Mouse (Mus musculus) embryonic facial prominence, embryonic 13.5 days (tissue): ENCODE results near the gene Mdga1. TPM values are rescaled to one million over a fixed set of nuclear protein-coding genes. Genes with fewer than 3 reads are reported as not detected.

Experiments
- ATAC-seq: fragments of 200-750 bp; cut with Nextera tagmentation; 2 replicates; pipeline ENCODE4 v1.8.0; 2017; ENCODE audit warnings: low read depth; ENCODE audit not compliant: insufficient number of reproducible peaks, insufficient read depth, low FRiP score, low TSS enrichment
- H3K27ac ChIP-seq: fragments of 300-500 bp; sonication (generic); 2 replicates; pipeline ENCODE4 v1.5.1; 2015; ENCODE audit warnings: moderate library complexity, mild to moderate bottlenecking, inconsistent platforms
- H3K27me3 ChIP-seq: fragments of 300-500 bp; sonication (generic); 2 replicates; pipeline ENCODE4 v1.6.1; 2015; ENCODE audit warnings: mild to moderate bottlenecking, inconsistent platforms
- H3K36me3 ChIP-seq: fragments of 300-500 bp; sonication (generic); 2 replicates; pipeline ENCODE4 v1.6.1; 2015; ENCODE audit warnings: mild to moderate bottlenecking, inconsistent platforms
- H3K4me1 ChIP-seq: fragments of 300-500 bp; sonication (generic); 2 replicates; pipeline ENCODE4 v1.6.1; 2015; ENCODE audit warnings: inconsistent platforms
- H3K4me2 ChIP-seq: fragments of 300-500 bp; sonication (generic); 2 replicates; pipeline ENCODE4 v1.6.1; 2015; ENCODE audit warnings: moderate library complexity, mild to moderate bottlenecking, inconsistent platforms
- H3K4me3 ChIP-seq: fragments of 300-500 bp; sonication (generic); 2 replicates; pipeline ENCODE4 v1.5.1; 2015; ENCODE audit warnings: mild to moderate bottlenecking, inconsistent platforms
- H3K9ac ChIP-seq: fragments of 300-500 bp; sonication (generic); 2 replicates; pipeline ENCODE4 v1.6.1; 2015; ENCODE audit warnings: mild to moderate bottlenecking, inconsistent platforms
- H3K9me3 ChIP-seq: fragments of 300-500 bp; sonication (generic); 2 replicates; pipeline ENCODE4 v1.6.1; 2016; ENCODE audit warnings: inconsistent platforms
- WGBS: fragments of 180-500 bp; shearing (Covaris S2); methylation state at CpG from one replicate; pipeline ENCODE4 v1.1.7; 2015; ENCODE audit warnings: mixed read lengths; 5-methylcytosine and 5-hydroxymethylcytosine counted together
- polyA plus RNA-seq: library from polyadenylated mRNA; unstranded; fragments of >200 nt; fragmentation: Nextera tagmentation; extraction: Ambion mirVana; gene quantifications from 2 replicates; pipeline ENCODE4 v1.2.1, GENCODE M21; 2015

Mdga1 gene
- polyA plus RNA-seq, 1 experiment from 2014 or later, result 3.0 TPM

- Histone ChIP-seq H3K4me3 (no peak overlapping the region), H3K4me2 (no peak overlapping the region), H3K36me3 (no peaks in the 10 kb centered on the region), H3K27ac (no peak overlapping the region), H3K9me3 (no peaks in the 10 kb centered on the region), H3K4me1 (peaks cover 32% of the 10 kb centered on the region), H3K9ac (no peak overlapping the region), H3K27me3 (peaks cover 4% of the 10 kb centered on the region; the same call in 1 of the 2 replicates)
- no peak for ATAC-seq
- WGBS, result 9% methylated on average over 3 of the region's 3 CpGs
These were observed 52.9 kb downstream of the Mdga1 start for GRCm38 (mm10) chr17:29916968-29917367.

DNA sequence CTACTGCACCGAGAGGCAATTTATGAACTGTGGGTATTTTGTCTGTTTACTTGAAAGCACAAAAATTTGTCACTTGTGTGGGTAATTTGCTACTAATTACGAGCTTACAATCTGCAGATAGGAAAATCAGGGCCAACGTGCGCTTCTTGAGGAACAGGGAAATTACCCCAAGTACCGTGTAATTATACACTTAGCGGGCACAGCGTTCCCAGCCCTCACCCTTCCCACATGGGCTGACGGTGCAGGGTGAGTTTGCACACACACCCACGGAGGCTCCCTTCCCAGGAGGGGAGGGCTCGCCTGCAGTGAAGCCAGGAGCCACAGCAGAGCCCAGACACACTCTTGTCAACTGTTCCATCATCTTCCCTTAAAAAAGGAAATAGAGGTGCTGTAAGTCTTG, 54.1 kb downstream of the Mdga1 start:
- no peak overlapping the region for H3K4me3 ChIP-seq
- 39% methylated on average over 10 of the region's 10 CpGs for WGBS
- H3K27me3 ChIP-seq, result no peaks in the 10 kb centered on the region
- no peaks in the 10 kb centered on the region for H3K36me3 ChIP-seq
- no peaks in the 10 kb centered on the region for H3K9me3 ChIP-seq
- no peak overlapping the region for H3K9ac ChIP-seq
- no peak overlapping the region for H3K4me2 ChIP-seq
- H3K4me1 ChIP-seq, result peaks cover 26% of the 10 kb centered on the region
- no peak for ATAC-seq
- no peak overlapping the region for H3K27ac ChIP-seq

GRCm38 (mm10) chr17:29913301-29913965, 56.5 kb downstream of the Mdga1 start:
- WGBS, result 90% methylated on average over 16 of the region's 16 CpGs
- Histone ChIP-seq H3K4me1 (peaks cover 17% of the 10 kb centered on the region), H3K27me3 (no peaks in the 10 kb centered on the region), H3K36me3 (no peaks in the 10 kb centered on the region), H3K9ac (no peak overlapping the region), H3K4me2 (no peak overlapping the region), H3K4me3 (no peak overlapping the region), H3K27ac (no peak overlapping the region), H3K9me3 (no peaks in the 10 kb centered on the region)
- ATAC-seq, result no peak

GRCm38 (mm10) chr17:29912733-29913132, 57.2 kb downstream of the Mdga1 start:
- Histone ChIP-seq H3K9ac (no peak overlapping the region), H3K27ac (no peak overlapping the region), H3K4me3 (no peak overlapping the region), H3K4me1 (peaks cover 17% of the 10 kb centered on the region), H3K27me3 (no peaks in the 10 kb centered on the region), H3K4me2 (no peak overlapping the region), H3K9me3 (no peaks in the 10 kb centered on the region), H3K36me3 (no peaks in the 10 kb centered on the region)
- WGBS, result 57% methylated on average over 5 of the region's 5 CpGs
- no peak for ATAC-seq

DNA sequence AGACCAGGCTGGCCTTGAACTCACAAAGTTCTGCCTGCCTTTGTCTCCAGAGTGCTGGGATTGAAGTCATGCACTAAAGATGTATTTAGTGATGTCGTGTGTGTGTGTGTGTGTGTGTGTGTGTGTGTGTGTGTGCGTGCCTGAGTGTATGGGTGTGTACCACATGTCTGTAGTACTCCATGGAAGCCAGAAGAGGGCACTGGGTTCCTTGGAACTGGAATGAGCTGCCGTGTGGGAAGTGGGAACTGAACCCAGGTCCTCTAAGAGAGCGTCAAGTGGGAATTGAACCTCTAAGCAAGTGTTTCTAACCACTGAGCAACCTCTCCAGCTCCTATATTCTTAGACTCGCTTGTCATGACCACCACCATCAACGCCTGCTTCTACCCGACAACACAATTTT, 60.9 kb downstream of the Mdga1 start:
- H3K36me3 ChIP-seq, result no peaks in the 10 kb centered on the region
- 92% methylated on average over 7 of the region's 7 CpGs for WGBS
- no peaks in the 10 kb centered on the region for H3K9me3 ChIP-seq
- H3K27ac ChIP-seq, result no peak overlapping the region
- no peak overlapping the region for H3K4me2 ChIP-seq
- H3K4me3 ChIP-seq, result no peak overlapping the region
- no peak for ATAC-seq
- no peaks in the 10 kb centered on the region for H3K27me3 ChIP-seq
- no peak overlapping the region for H3K9ac ChIP-seq
- peaks cover 6% of the 10 kb centered on the region for H3K4me1 ChIP-seq

GRCm38 (mm10) chr17:29904694-29905093, 65.2 kb downstream of the Mdga1 start:
- WGBS, result 66% methylated on average over 5 of the region's 5 CpGs
- no peaks in the 10 kb centered on the region for H3K36me3 ChIP-seq

DNA sequence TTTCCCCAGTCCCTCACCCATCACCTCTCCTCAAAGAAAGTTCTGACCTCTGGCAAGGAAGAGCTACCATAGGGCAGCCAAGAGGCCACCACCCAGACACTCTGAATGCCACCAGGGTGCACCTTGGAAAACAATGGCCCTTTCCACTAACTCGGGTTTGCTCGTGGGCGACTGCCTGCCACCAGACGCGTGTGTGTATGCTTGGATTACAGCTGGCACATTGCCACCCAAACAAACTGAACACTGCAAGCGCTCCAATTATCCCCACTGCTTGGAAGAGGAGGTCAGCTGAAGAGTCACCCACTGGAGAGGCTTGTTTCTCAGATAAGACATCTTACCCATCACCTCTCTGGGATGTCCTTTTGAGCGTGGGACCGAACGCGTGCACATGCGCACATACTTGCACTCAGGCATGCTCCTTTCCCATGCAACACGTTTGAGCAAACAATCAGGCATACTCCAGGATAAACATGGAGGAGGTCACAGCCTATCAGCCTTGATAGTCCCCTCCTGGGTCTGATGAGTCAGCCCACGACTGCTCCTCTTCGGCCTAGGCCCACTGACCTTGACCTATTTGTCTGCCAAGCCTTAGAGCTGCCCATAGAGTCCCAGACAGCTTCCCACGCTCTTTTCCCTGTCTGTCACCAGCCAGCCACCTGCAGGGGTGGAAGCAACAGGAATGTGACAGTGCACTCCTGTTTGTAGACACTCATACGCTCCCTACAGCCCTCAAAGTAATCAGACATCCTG, 67.3 kb downstream of the Mdga1 start:
- no peaks in the 10 kb centered on the region for H3K36me3 ChIP-seq
- WGBS, result 67% methylated on average over 16 of the region's 16 CpGs
- no peak overlapping the region for H3K9ac ChIP-seq
- ATAC-seq, result no peak
- peaks cover 7% of the 10 kb centered on the region; the same call in 1 of the 2 replicates for H3K4me1 ChIP-seq
- no peaks in the 10 kb centered on the region for H3K9me3 ChIP-seq
- H3K4me2 ChIP-seq, result no peak overlapping the region
- no peak overlapping the region for H3K4me3 ChIP-seq
- no peaks in the 10 kb centered on the region for H3K27me3 ChIP-seq
- no peak overlapping the region for H3K27ac ChIP-seq

More at GRCm38 (mm10) chr17:29904694-29905093, 65.2 kb downstream of the Mdga1 start:
- Histone ChIP-seq H3K9ac (no peak overlapping the region), H3K27me3 (no peaks in the 10 kb centered on the region), H3K4me1 (peaks cover 7% of the 10 kb centered on the region; the same call in 1 of the 2 replicates), H3K4me3 (no peak overlapping the region), H3K4me2 (no peak overlapping the region), H3K27ac (no peak overlapping the region), H3K9me3 (no peaks in the 10 kb centered on the region)
- no peak for ATAC-seq

- peaks cover 22% of the 10 kb centered on the region for H3K4me1 ChIP-seq
- ATAC-seq, result no peak
- 91% methylated on average over 5 of the region's 5 CpGs for WGBS
- H3K27ac ChIP-seq, result no peak overlapping the region
- no peaks in the 10 kb centered on the region for H3K9me3 ChIP-seq
- H3K9ac ChIP-seq, result no peak overlapping the region
- no peak overlapping the region for H3K4me3 ChIP-seq
- H3K36me3 ChIP-seq, result no peaks in the 10 kb centered on the region
- no peak overlapping the region for H3K4me2 ChIP-seq
- H3K27me3 ChIP-seq, result no peaks in the 10 kb centered on the region
These were observed 69.6 kb downstream of the Mdga1 start for GRCm38 (mm10) chr17:29900289-29900688.

DNA sequence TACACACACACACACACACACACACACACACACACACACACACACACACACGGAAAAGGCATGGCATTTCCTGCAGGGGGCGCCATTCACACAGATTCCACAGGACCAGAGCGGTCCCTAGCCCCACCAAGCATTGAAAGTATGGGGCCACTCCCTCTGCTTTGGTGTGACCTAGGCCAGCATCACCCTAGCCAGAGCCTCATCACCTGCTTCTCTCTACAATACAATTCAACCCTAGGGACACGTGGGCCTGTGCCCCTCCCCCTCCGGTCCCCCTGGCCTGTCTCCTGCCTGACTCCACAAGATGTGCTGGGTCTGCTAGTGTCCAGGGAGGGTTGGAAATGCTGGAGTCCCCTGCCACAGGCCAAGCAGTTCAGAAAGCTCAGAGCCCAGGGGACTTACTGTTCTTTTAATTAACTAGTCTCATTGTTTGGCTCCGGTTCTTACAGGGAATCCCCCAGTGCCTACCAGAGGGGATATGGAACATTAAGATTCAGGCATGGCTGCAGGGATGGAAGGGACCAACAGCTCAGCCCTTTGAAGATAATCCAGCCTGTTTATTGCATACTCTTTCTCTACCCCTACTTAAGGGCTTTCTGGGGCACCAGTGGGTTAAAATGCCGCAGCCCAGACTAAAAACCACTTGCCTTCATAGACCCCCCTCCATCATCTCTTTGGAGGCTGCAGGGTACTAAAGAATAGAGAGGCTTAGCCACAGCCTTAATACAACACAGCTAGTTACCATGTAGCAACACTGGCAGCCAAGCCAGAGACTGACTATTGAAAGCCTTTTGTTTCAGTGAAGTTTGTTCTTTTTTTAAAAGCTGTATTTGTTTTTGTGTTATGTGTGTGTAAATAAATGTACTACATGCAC, 73.5 kb downstream of the Mdga1 start:
- WGBS, result 6% methylated on average over 7 of the region's 7 CpGs
- Histone ChIP-seq H3K4me2 (no peak overlapping the region), H3K4me1 (peaks cover 16% of the 10 kb centered on the region), H3K36me3 (no peaks in the 10 kb centered on the region), H3K9me3 (peaks cover 3% of the 10 kb centered on the region; the same call in 1 of the 2 replicates), H3K4me3 (no peak overlapping the region), H3K27ac (peak overlapping the region; percentile 33; the same call in 1 of the 2 replicates), H3K9ac (no peak overlapping the region), H3K27me3 (peaks cover 7% of the 10 kb centered on the region)
- ATAC-seq, result 0 out of 2 replicates have a peak, but pooled peaks have one; percentile 10

DNA sequence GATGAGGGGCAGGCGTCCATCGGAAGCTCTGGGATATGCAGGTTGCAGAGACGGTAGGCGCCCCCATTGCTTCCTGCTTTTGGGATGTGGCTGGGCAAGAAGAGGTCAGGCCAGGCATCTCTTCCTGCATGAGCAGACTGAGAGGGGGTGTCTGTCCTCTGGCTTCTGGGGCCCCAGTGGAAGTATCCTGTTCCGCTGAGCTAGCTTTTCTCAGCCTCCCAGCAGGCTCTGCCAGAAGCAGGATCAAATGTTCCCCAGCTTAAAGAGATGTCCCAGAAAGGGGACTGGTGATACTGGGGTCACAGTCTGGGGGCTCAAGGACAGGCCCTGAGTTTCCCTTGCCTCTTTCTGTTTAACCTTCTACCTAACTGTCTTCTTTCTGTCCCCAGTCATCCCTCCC, 74.3 kb downstream of the Mdga1 start:
- Histone ChIP-seq H3K9me3 (peaks cover 3% of the 10 kb centered on the region; the same call in 1 of the 2 replicates), H3K9ac (0 out of 2 replicates have a peak overlapping the region, but pooled peaks have one; percentile 27), H3K27me3 (peaks cover 15% of the 10 kb centered on the region), H3K27ac (no peak overlapping the region), H3K4me1 (peaks cover 16% of the 10 kb centered on the region), H3K4me3 (no peak overlapping the region), H3K4me2 (no peak overlapping the region), H3K36me3 (no peaks in the 10 kb centered on the region)
- no peak for ATAC-seq
- WGBS, result 61% methylated on average over 5 of the region's 5 CpGs

DNA sequence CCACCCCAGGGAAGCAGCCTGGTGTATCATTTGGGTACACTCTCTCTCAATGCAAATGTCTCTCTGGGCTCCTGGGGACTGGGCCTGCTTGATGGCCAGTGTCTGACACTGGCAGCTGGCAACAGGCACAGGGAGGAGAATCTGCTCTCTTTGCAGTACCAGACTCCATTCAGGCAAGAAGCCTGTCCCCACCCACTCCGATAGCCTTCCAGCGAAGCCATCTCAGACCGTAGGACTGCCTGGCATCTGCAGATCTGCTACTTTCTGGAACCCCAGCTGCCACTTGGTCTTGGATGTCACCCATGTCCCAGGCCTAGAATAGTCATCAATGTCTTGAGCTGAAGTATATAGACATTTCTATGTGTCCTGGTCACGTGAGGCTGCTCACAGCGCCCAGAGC, 74.9 kb downstream of the Mdga1 start:
- Histone ChIP-seq H3K9ac (no peak overlapping the region), H3K4me1 (peaks cover 16% of the 10 kb centered on the region)

More for the DNA sequence above, 74.9 kb downstream of the Mdga1 start:
- Histone ChIP-seq H3K27me3 (peaks cover 21% of the 10 kb centered on the region), H3K27ac (no peak overlapping the region), H3K4me2 (no peak overlapping the region), H3K4me3 (no peak overlapping the region), H3K36me3 (no peaks in the 10 kb centered on the region), H3K9me3 (peaks cover 3% of the 10 kb centered on the region; the same call in 1 of the 2 replicates)
- ATAC-seq, result no peak
- WGBS, result 87% methylated on average over 5 of the region's 5 CpGs
